Mouse (Mus musculus): ENCODE measurements at regions not wholly inside any gene's neighbourhood (a gene's known extent, or its start where the extent isn't known, plus 50 kb on each side); places are given as distances from the start of the nearest gene placed in this dataset.

DNA sequence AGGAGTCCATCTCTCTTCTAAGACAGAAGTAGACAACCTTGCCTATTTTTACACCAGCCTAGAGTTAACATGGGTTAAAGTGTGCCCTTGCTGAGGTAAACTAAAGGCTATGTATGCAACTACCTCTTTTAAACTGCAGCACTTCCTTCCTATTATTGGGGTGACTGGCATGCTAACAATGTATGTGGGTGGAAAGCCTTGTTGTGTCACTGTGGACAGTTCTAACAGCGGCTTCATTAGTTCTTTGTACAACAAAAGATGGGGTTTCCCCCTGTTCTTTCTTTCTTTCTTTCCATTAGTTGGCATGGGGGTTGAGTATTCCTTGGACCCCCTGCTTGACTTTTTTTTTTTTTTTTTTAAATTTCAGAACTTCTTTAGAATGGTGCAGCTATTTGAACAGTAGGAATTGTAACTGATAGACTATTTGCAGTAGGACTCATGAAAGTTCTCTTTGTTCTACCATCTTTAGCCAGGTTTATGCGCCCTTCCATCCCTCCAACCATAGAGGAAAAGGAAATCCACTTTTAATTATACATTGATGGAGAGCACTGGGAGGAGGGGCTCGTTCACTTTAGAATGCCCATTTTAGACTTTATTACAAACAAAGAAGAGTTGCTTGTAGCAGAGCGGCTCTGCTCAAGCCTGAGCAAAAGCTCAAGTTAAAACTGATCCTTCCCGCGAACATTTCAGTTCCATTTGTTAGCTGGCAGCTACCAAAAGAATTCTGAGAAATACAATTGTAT, 523.9 kb upstream of the Zic4 start:
- Histone ChIP-seq H3K9me3 (no peaks in the 10 kb centered on the region), H3K36me3 (no peaks in the 10 kb centered on the region), H3K4me3 (no peak overlapping the region), H3K4me1 (replicated peaks) (peaks cover 10% of the 10 kb centered on the region; the same call in 1 of the 2 replicates), H3K27me3 (ENCODE audit: insufficient read depth, poor library complexity, severe bottlenecking) (no peaks in the 10 kb centered on the region), H3K27ac (no peak overlapping the region)
- 48% methylated on average over 6 of the region's 6 CpGs for WGBS
- no peak for DNase-seq (ENCODE audit: low spot score)

GRCm38 (mm10) chr9:90851044-90851443, 511.2 kb upstream of the Zic4 start:
- no peak overlapping the region for H3K4me3 ChIP-seq
- H3K4me1 ChIP-seq (replicated peaks): no peaks in the 10 kb centered on the region
- no peaks in the 10 kb centered on the region for H3K36me3 ChIP-seq
- 95% methylated on average over 5 of the region's 5 CpGs for WGBS
- no peaks in the 10 kb centered on the region for H3K27me3 ChIP-seq (ENCODE audit: insufficient read depth, poor library complexity, severe bottlenecking)
- DNase-seq (ENCODE audit: low spot score): no peak
- H3K9me3 ChIP-seq: no peaks in the 10 kb centered on the region
- H3K27ac ChIP-seq: no peak overlapping the region

- Histone ChIP-seq H3K36me3 (no peaks in the 10 kb centered on the region), H3K27ac (no peak overlapping the region), H3K4me3 (no peak overlapping the region), H3K9me3 (no peaks in the 10 kb centered on the region), H3K4me1 (replicated peaks) (no peaks in the 10 kb centered on the region), H3K27me3 (ENCODE audit: insufficient read depth, poor library complexity, severe bottlenecking) (no peaks in the 10 kb centered on the region)
- 71% methylated on average over 5 of the region's 5 CpGs for WGBS
- DNase-seq (ENCODE audit: low spot score): no peak
Observed at GRCm38 (mm10) chr9:90871636-90872035, 490.6 kb upstream of the Zic4 start.

DNA sequence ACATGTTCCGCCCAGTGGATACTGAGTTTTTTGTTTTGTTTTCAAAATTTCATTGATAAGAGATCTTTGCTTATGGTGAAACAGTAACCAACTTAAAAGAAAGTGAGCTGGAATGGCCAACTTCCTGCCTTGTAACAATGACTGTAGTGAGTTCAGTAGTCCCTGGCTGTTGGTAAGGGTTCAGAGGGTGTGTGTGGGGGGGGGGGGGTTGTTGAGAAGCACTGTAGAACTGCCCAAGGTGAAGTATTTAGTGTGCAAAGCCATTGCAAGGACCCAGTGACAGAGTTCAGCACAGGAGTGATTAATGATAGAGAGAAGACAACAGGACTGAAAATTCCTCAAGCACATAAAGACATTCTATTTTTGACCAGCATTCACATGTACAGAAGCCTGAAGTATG, 477.7 kb upstream of the Zic4 start:
- Histone ChIP-seq H3K36me3 (no peaks in the 10 kb centered on the region), H3K9me3 (no peaks in the 10 kb centered on the region), H3K27me3 (ENCODE audit: insufficient read depth, poor library complexity, severe bottlenecking) (no peaks in the 10 kb centered on the region), H3K4me3 (no peak overlapping the region), H3K4me1 (replicated peaks) (no peaks in the 10 kb centered on the region), H3K27ac (no peak overlapping the region)
- WGBS: 94% methylated on average over 1 of the region's 1 CpGs
- no peak for DNase-seq (ENCODE audit: low spot score)

DNA sequence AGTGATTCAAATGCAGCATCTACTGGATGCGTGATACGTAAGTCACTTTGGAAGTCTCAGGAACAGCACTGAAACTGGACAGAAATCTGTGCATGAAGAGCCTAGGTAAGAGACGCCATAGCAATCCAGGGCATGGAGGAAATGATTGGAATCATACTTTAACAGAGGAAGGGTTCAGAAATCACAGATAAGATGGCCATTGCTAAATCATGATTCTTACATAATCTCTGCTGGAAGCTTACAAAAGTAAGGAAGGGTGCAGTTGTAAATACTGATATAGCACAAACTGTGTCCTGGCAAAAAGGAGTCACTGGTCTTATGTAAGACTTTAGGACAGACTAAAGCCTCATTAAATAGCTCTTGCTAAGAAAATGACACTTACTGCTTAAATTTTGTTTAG, 474.8 kb upstream of the Zic4 start:
- Histone ChIP-seq H3K9me3 (no peaks in the 10 kb centered on the region), H3K27ac (no peak overlapping the region), H3K4me3 (no peak overlapping the region), H3K27me3 (ENCODE audit: insufficient read depth, poor library complexity, severe bottlenecking) (no peaks in the 10 kb centered on the region), H3K4me1 (replicated peaks) (no peaks in the 10 kb centered on the region), H3K36me3 (no peaks in the 10 kb centered on the region)
- WGBS: 94% methylated on average over 3 of the region's 3 CpGs
- no peak for DNase-seq (ENCODE audit: low spot score)

- Histone ChIP-seq H3K4me3 (no peak overlapping the region), H3K27me3 (ENCODE audit: insufficient read depth, poor library complexity, severe bottlenecking) (no peaks in the 10 kb centered on the region), H3K36me3 (no peaks in the 10 kb centered on the region), H3K27ac (no peak overlapping the region), H3K9me3 (no peaks in the 10 kb centered on the region), H3K4me1 (replicated peaks) (no peaks in the 10 kb centered on the region)
- WGBS: 92% methylated on average over 4 of the region's 4 CpGs
- DNase-seq (ENCODE audit: low spot score): no peak
Observed at GRCm38 (mm10) chr9:90890801-90891200, 471.4 kb upstream of the Zic4 start.

GRCm38 (mm10) chr9:90892816-90893215, 469.4 kb upstream of the Zic4 start:
- Histone ChIP-seq H3K27ac (no peak overlapping the region), H3K36me3 (no peaks in the 10 kb centered on the region), H3K4me1 (replicated peaks) (no peaks in the 10 kb centered on the region), H3K9me3 (no peaks in the 10 kb centered on the region), H3K27me3 (ENCODE audit: insufficient read depth, poor library complexity, severe bottlenecking) (no peaks in the 10 kb centered on the region), H3K4me3 (no peak overlapping the region)
- 86% methylated on average over 1 of the region's 1 CpGs for WGBS
- no peak for DNase-seq (ENCODE audit: low spot score)

- H3K4me1 ChIP-seq (replicated peaks): peaks cover 6% of the 10 kb centered on the region; the same call in 1 of the 2 replicates
- WGBS: 16% methylated on average over 5 of the region's 5 CpGs
- no peak for DNase-seq (ENCODE audit: low spot score)
- H3K27me3 ChIP-seq (ENCODE audit: insufficient read depth, poor library complexity, severe bottlenecking): no peaks in the 10 kb centered on the region
- no peak overlapping the region for H3K4me3 ChIP-seq
- no peaks in the 10 kb centered on the region for H3K36me3 ChIP-seq
- H3K27ac ChIP-seq: no peak overlapping the region
- no peaks in the 10 kb centered on the region for H3K9me3 ChIP-seq
Observed at GRCm38 (mm10) chr9:90903557-90903956, 458.7 kb upstream of the Zic4 start.

GRCm38 (mm10) chr9:90906106-90906505, 456.1 kb upstream of the Zic4 start:
- Histone ChIP-seq H3K27me3 (ENCODE audit: insufficient read depth, poor library complexity, severe bottlenecking) (no peaks in the 10 kb centered on the region), H3K27ac (no peak overlapping the region)

GRCm38 (mm10) chr9:90906684-90907083, 455.5 kb upstream of the Zic4 start:
- Histone ChIP-seq H3K27me3 (ENCODE audit: insufficient read depth, poor library complexity, severe bottlenecking) (no peaks in the 10 kb centered on the region), H3K9me3 (no peaks in the 10 kb centered on the region), H3K36me3 (no peaks in the 10 kb centered on the region), H3K4me3 (no peak overlapping the region), H3K27ac (no peak overlapping the region), H3K4me1 (replicated peaks) (peaks cover 6% of the 10 kb centered on the region; the same call in 1 of the 2 replicates)
- WGBS: 95% methylated on average over 7 of the region's 7 CpGs
- no peak for DNase-seq (ENCODE audit: low spot score)

More at GRCm38 (mm10) chr9:90906106-90906505, 456.1 kb upstream of the Zic4 start:
- no peak overlapping the region for H3K4me3 ChIP-seq
- H3K36me3 ChIP-seq: no peaks in the 10 kb centered on the region
- DNase-seq (ENCODE audit: low spot score): no peak
- peaks cover 6% of the 10 kb centered on the region; the same call in 1 of the 2 replicates for H3K4me1 ChIP-seq (replicated peaks)
- H3K9me3 ChIP-seq: no peaks in the 10 kb centered on the region
- 93% methylated on average over 5 of the region's 5 CpGs for WGBS

DNA sequence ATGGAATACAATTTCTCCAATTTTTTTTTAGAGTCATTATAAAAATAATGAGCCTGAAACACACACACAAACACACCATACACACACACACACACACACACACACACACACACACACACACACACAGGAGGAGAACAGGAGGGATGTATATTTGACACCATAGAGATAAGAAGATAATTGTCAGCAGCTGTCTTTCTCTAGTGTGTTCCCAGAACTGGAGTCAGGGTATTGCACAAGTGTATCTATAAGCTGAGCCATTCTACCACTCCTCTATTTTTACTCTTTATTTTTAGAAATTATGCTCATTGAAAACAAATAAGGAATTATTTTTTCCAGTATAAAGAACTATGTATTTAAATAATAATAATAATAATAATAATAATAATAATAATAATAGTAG, 407.6 kb upstream of the Zic4 start:
- no peaks in the 10 kb centered on the region for H3K4me1 ChIP-seq (replicated peaks)
- H3K27me3 ChIP-seq (ENCODE audit: insufficient read depth, poor library complexity, severe bottlenecking): no peaks in the 10 kb centered on the region
- no peaks in the 10 kb centered on the region for H3K9me3 ChIP-seq
- H3K4me3 ChIP-seq: no peak overlapping the region
- no peak for DNase-seq (ENCODE audit: low spot score)
- no peaks in the 10 kb centered on the region for H3K36me3 ChIP-seq
- H3K27ac ChIP-seq: no peak overlapping the region

DNA sequence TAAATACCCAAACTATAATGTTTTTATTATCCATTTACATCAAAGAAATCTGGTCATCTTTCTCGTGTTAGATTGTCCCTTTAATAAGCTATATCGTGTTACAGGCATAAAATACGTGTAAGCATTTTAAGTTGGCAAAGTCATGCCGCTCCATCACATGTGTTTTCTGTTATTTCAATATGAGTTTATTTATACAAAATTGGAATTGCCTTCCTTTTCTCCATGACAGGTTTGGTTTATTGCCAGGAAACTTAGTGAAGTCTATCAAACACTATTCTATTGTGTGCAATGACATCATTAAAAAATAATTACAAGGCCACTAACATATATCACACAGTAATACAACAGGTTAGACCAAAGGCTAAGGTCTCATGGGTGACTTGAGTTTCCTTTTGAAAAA, 400.8 kb upstream of the Zic4 start:
- Histone ChIP-seq H3K36me3 (no peaks in the 10 kb centered on the region), H3K4me1 (replicated peaks) (peaks cover 3% of the 10 kb centered on the region; the same call in 1 of the 2 replicates), H3K4me3 (no peak overlapping the region), H3K27ac (no peak overlapping the region), H3K27me3 (ENCODE audit: insufficient read depth, poor library complexity, severe bottlenecking) (no peaks in the 10 kb centered on the region), H3K9me3 (no peaks in the 10 kb centered on the region)
- WGBS: 78% methylated on average over 4 of the region's 4 CpGs
- DNase-seq (ENCODE audit: low spot score): no peak

DNA sequence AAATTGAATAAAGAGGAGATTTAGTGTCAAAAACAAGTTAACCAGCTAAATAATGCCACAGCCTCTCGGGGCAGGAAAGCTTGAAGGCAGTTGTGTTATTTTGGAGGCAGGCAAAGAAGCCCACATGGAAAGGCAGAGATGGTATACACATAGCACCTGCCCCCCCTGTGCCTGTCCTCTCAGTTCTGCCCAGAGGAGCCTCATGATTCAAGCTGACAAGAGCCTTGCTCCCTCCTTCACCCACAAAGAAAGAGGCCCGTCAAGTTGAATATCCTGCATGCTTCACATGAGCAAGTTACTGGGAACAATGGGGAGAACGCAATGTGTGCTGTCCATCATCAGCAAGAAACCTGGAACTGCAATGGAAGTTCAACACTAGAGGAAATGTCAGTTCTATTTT, 398.2 kb upstream of the Zic4 start:
- H3K4me3 ChIP-seq: no peak overlapping the region
- DNase-seq (ENCODE audit: low spot score): peak; percentile 15
- H3K27me3 ChIP-seq (ENCODE audit: insufficient read depth, poor library complexity, severe bottlenecking): no peaks in the 10 kb centered on the region
- peaks cover 3% of the 10 kb centered on the region; the same call in 1 of the 2 replicates for H3K4me1 ChIP-seq (replicated peaks)
- H3K27ac ChIP-seq: 0 out of 2 replicates have a peak overlapping the region, but pooled peaks have one; percentile 29
- no peaks in the 10 kb centered on the region for H3K9me3 ChIP-seq
- WGBS: 46% methylated on average over 3 of the region's 3 CpGs
- H3K36me3 ChIP-seq: no peaks in the 10 kb centered on the region

GRCm38 (mm10) chr9:90978730-90979129, 383.5 kb upstream of the Zic4 start:
- Histone ChIP-seq H3K36me3 (no peaks in the 10 kb centered on the region), H3K4me1 (replicated peaks) (no peaks in the 10 kb centered on the region), H3K4me3 (no peak overlapping the region), H3K27me3 (ENCODE audit: insufficient read depth, poor library complexity, severe bottlenecking) (no peaks in the 10 kb centered on the region), H3K27ac (no peak overlapping the region), H3K9me3 (no peaks in the 10 kb centered on the region)
- DNase-seq (ENCODE audit: low spot score): no peak
- WGBS: 84% methylated on average over 4 of the region's 4 CpGs
